Mouse (Mus musculus) ovary, postnatal 10 days (tissue): ENCODE measurements around the gene Mfsd4b5.
"Not testable (repeated sequence)": the region's sequence is repeated elsewhere in the genome, so short reads cannot be mapped to it uniquely, and the experiment has no call there.

Experiments used
- DNase-seq: peaks from one replicate; pipeline ENCODE4 v3.0.0; 2022; ENCODE audit warnings: low spot score

The Mfsd4b5 gene

GRCm38 (mm10) chr10:39967512-39967911 is 18.9 kb downstream of the Mfsd4b5 start:
- no peak for DNase-seq

DNA sequence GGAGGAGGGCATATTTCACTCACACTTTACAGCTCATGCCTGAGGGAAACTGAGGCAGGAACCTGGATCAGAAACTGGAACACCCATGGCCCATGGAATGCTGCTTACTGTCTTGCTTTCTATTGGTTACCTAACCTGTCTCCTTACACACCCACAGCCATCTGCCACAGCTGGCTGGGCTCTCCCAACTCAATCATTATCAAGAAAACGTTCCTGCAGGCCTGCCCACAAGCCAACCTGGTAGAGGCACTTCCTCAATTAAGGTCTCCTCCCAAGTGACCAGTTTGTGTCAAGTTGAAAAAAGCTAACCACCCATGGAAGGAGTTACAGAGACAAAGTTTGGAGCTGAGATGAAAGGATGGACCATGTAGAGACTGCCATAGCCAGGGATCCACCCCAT is 24.5 kb downstream of the Mfsd4b5 start:
- no peak for DNase-seq

DNA sequence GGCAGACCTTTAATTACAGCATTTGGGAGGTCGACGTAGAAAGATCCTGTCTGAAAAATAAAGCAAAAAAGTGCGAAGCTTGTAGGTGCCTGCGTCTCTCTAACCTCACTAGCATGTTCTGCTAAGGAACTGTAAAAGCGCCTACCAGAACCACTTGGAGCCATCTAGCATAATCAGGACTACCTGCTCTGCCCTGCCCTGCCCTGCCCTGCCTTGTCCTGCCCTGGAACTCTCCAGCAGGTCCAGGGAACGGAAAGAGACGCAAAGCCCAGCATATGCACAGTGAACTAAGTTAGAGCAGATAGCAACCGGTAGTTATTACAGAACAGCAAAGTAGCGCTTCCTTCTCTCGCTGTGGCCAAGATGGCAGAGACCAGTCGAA is 26.0 kb downstream of the Mfsd4b5 start:
- DNase-seq, result no peak

- peak; percentile 66 for DNase-seq
These were observed 26.5 kb downstream of the Mfsd4b5 start, which contains the start of gene Mfsd4b3 for GRCm38 (mm10) chr10:39959761-39960440. TSS of gene Mfsd4b3 (minus strand) at chr10:39960153.

DNA sequence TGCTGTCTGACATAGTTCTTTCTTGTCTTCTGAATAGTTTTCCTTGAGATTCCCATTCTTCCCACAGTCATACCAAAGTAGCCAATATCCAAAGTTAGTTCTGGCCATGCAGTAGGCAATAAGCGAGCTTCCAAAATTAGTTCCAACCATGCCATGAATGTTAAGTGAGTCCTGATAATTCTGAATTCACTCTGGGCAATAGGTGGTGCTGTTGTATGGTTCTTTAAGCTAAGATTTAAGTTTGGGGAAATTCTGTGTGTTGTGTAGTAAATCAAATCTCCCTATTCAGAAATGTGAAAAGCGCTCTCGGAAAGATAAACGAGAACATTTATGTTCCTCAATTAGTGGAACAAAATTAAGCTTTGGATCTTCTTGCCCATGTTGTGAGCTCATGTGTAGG is 28.2 kb downstream of the Mfsd4b5 start:
- DNase-seq, result no peak

- DNase-seq, result no peak
These were observed 30.0 kb downstream of the Mfsd4b5 start for GRCm38 (mm10) chr10:39956340-39956878.

GRCm38 (mm10) chr10:39955163-39955562 is 31.3 kb downstream of the Mfsd4b5 start:
- DNase-seq, result no peak

- no peak for DNase-seq
These were observed 37.0 kb downstream of the Mfsd4b5 start for GRCm38 (mm10) chr10:39949377-39949954.

DNA sequence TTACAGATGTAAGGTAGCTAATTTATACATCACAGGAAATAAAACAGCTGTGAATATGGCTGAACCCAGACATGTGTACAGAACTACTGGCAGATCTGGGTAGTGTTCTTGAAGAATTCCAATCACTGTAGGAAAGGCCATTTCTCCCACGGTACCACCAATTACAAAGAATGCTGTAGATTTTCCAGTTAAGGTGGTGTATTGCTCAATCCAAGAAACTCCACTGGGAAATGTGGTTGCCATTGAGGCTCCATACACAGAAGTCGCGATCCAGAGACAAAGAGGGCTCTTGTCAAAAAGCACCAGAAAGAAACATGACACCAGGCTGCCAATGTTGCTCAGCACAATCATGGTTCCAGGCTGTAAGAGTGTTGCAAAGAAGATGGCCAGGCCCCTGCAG is 39.3 kb downstream of the Mfsd4b5 start:
- DNase-seq, result not testable (repeated sequence)

GRCm38 (mm10) chr10:39936553-39936952 is 49.9 kb downstream of the Mfsd4b5 start:
- no peak for DNase-seq

DNA sequence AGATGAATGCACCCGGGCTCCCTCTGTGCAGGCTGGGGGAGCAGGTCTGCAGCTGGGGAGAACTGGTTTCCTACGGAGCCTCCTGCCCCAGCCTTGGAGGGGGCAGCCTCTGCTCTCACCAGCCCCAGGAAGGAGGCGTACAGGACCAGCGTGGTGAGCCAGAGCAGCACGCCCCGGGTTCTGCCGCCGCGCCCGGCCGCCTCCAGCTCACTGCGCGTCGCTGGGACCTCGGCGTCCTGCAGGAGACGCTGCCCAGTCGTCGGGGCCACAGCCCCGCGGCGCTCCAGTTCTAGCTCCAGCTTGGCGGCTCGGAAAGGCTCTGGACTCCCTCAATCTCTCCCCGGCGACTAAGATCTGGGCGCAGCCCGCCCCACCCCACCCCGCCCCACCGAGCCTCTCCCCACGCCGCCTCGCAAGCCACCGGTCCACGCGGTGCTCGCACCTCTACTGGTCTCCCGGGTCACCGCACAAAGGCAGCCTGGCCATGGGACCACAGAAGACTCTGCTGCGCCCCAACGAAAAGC is 59.8 kb downstream of the Mfsd4b5 start, which contains the start of gene Mfsd4b2:
Mfsd4b2 (minus strand) TSS at position 308 of the 524 bp plus-strand sequence.
- peak; percentile 1 for DNase-seq

- DNase-seq, result not testable (repeated sequence)
These were observed 61.9 kb downstream of the Mfsd4b5 start for GRCm38 (mm10) chr10:39924556-39924955.

DNA sequence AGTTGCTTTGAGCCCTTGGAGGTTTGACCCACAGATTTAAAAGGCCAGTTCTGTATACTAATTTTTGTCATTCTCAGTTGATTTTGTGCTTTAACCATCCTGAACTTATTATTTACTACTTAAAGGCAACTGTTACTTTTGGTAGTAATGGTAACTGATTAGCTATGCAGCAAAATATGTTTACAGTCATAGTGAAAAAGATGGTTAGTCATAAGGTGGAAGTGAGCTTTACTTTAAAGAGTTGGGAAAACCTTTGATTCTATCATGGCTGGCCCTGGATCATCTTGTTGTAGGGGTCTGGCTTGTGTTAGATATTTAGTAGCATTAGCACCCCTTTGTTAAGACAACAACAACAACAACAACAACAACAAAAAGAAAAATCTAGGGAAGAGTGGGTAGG is 73.8 kb downstream of the Mfsd4b5 start:
- no peak for DNase-seq

DNA sequence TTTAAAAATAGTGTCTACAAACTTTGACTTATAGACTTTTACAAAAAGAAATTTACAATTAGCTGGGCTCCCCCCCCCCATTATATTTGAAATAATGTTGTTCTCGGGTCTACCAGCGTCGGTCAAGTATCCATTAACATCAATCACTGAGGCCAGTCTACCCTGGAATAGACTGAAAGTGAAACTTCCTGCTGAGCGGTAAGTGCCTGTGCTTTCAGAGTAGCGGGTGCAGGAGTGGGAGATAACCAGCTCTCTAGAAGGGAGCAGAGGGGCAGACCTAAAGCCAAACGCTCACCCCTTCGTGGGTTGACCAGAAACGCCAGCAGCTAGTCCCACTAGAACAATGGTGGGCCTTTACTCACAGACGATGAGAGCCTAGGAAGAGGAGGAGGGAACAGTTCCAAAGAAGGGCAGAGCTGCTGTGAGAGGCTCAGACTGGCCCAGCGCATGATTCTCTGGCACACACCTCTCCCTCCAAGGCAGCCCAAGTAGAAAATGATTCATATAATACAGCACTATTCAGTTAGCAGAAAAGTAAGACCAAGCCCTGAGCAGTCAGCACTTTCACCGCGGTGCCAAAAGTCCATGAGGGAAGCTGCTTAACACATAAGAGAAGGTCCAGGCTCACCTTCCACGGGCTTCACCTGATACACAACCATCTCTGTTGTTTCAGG is 77.5 kb downstream of the Mfsd4b5 start:
- DNase-seq, result no peak
